Mouse (Mus musculus) olfactory bulb, adult 2 months (tissue): ENCODE measurements around the gene Aoc1. TPM values are rescaled to one million over a fixed set of nuclear protein-coding genes. Genes with fewer than 3 reads are reported as not detected.
"Not testable (repeated sequence)": the region's sequence is repeated elsewhere in the genome, so short reads cannot be mapped to it uniquely, and the experiment has no call there.

ENCODE experiments used
- H3K27ac ChIP-seq: fragments of 200-500 bp; 2 replicates; pipeline ENCODE4 v1.5.1; 2012; ENCODE audit warnings: low read depth, low read length; ENCODE audit not compliant: insufficient read depth
- H3K4me1 ChIP-seq: fragments of 200-500 bp; 2 replicates; pipeline ENCODE4 v1.6.1; 2012; ENCODE audit warnings: low read length; ENCODE audit not compliant: control insufficient read depth, insufficient read depth
- H3K4me3 ChIP-seq: fragments of 200-500 bp; 2 replicates; pipeline ENCODE4 v1.5.1; 2012; ENCODE audit warnings: mild to moderate bottlenecking, low read depth, low read length, moderate library complexity; ENCODE audit not compliant: insufficient read depth
- CTCF ChIP-seq: fragments of 200-500 bp; IDR thresholded peaks from 2 replicates; pipeline ENCODE4 v1.5.1; 2012; ENCODE audit warnings: low read depth, mild to moderate bottlenecking, low read length, moderate library complexity; ENCODE audit not compliant: insufficient read depth
- POLR2A ChIP-seq: fragments of 200-500 bp; IDR thresholded peaks from 2 replicates; pipeline ENCODE4 v1.6.1; 2012; ENCODE audit warnings: mild to moderate bottlenecking, low read depth, low read length, moderate library complexity; ENCODE audit not compliant: insufficient read depth
- WGBS: fragments of 180-500 bp; shearing (Covaris S2); methylation state at CpG from one replicate; pipeline ENCODE4 v1.1.7; 2018; 5-methylcytosine and 5-hydroxymethylcytosine counted together
- polyA plus RNA-seq: library from polyadenylated mRNA; stranded (reverse); fragments of >200 nt; gene quantifications from 2 replicates; pipeline ENCODE4 v1.2.4, GENCODE M21; 2012; ENCODE audit warnings: low replicate concordance; ENCODE audit not compliant: missing spikeins, insufficient read depth, insufficient read length

The Aoc1 gene
- polyA plus RNA-seq, 1 experiment, result not detected

- no peak for TF ChIP-seq POLR2A
- TF ChIP-seq CTCF, result no peak
- 0 out of 2 replicates have a peak, but pooled peaks cover 3% of the 10 kb centered on the region for H3K4me1 ChIP-seq
- no peak overlapping the region for H3K27ac ChIP-seq
- WGBS, result 72% methylated on average over 4 of the region's 4 CpGs
- no peak overlapping the region for H3K4me3 ChIP-seq
These were observed 5.5 kb upstream of the Aoc1 start for GRCm38 (mm10) chr6:48867158-48867557.

GRCm38 (mm10) chr6:48869774-48870173 is 2.9 kb upstream of the Aoc1 start:
- WGBS, result 59% methylated on average over 2 of the region's 2 CpGs
- Histone ChIP-seq H3K4me3 (no peak overlapping the region), H3K27ac (no peak overlapping the region), H3K4me1 (0 out of 2 replicates have a peak, but pooled peaks cover 3% of the 10 kb centered on the region)
- TF ChIP-seq POLR2A, result no peak
- TF ChIP-seq CTCF, result no peak

GRCm38 (mm10) chr6:48874576-48874975 is 1.9 kb downstream of the Aoc1 start:
- Histone ChIP-seq H3K4me1 (0 out of 2 replicates have a peak, but pooled peaks cover 3% of the 10 kb centered on the region), H3K27ac (no peak overlapping the region), H3K4me3 (no peak overlapping the region)
- TF ChIP-seq POLR2A (no peak), CTCF (no peak)
- 84% methylated on average over 4 of the region's 4 CpGs for WGBS

GRCm38 (mm10) chr6:48875515-48875914 is 2.8 kb downstream of the Aoc1 start:
- TF ChIP-seq POLR2A (no peak), CTCF (no peak)

GRCm38 (mm10) chr6:48876510-48877135 is 3.9 kb downstream of the Aoc1 start:
- Histone ChIP-seq H3K4me1 (no peaks in the 10 kb centered on the region), H3K4me3 (no peak overlapping the region), H3K27ac (no peak overlapping the region)
- WGBS, result 78% methylated on average over 5 of the region's 5 CpGs
- no peak for TF ChIP-seq CTCF
- TF ChIP-seq POLR2A, result no peak

More at GRCm38 (mm10) chr6:48875515-48875914, 2.8 kb downstream of the Aoc1 start:
- Histone ChIP-seq H3K4me3 (no peak overlapping the region), H3K4me1 (0 out of 2 replicates have a peak, but pooled peaks cover 3% of the 10 kb centered on the region), H3K27ac (no peak overlapping the region)
- WGBS, result 78% methylated on average over 6 of the region's 6 CpGs

GRCm38 (mm10) chr6:48894203-48894602 is 21.5 kb downstream of the Aoc1 start:
- TF ChIP-seq POLR2A (no peak), CTCF (no peak)
- Histone ChIP-seq H3K4me1 (peaks cover 5% of the 10 kb centered on the region; the same call in 1 of the 2 replicates), H3K27ac (no peak overlapping the region), H3K4me3 (no peak overlapping the region)
- 48% methylated on average over 4 of the region's 4 CpGs for WGBS

- H3K4me3 ChIP-seq, result no peak overlapping the region
- peaks cover 5% of the 10 kb centered on the region; the same call in 1 of the 2 replicates for H3K4me1 ChIP-seq
- TF ChIP-seq POLR2A (0 out of 2 replicates have a peak, but pooled peaks have one; percentile 28), CTCF (no peak)
- 85% methylated on average over 8 of the region's 8 CpGs for WGBS
- no peak overlapping the region for H3K27ac ChIP-seq
These were observed 22.5 kb downstream of the Aoc1 start for GRCm38 (mm10) chr6:48894938-48895818.

GRCm38 (mm10) chr6:48895941-48896340 is 23.2 kb downstream of the Aoc1 start:
- H3K27ac ChIP-seq, result no peak overlapping the region
- 68% methylated on average over 5 of the region's 5 CpGs for WGBS
- peaks cover 5% of the 10 kb centered on the region; the same call in 1 of the 2 replicates for H3K4me1 ChIP-seq
- no peak overlapping the region for H3K4me3 ChIP-seq
- TF ChIP-seq CTCF (no peak), POLR2A (no peak)

GRCm38 (mm10) chr6:48896956-48897355 is 24.3 kb downstream of the Aoc1 start:
- H3K27ac ChIP-seq, result no peak overlapping the region
- H3K4me3 ChIP-seq, result no peak overlapping the region
- peaks cover 5% of the 10 kb centered on the region; the same call in 1 of the 2 replicates for H3K4me1 ChIP-seq
- TF ChIP-seq POLR2A (no peak), CTCF (no peak)
- 82% methylated on average over 5 of the region's 5 CpGs for WGBS

GRCm38 (mm10) chr6:48901316-48901715 is 28.6 kb downstream of the Aoc1 start:
- not testable (repeated sequence) for H3K4me3 ChIP-seq, H3K4me1 ChIP-seq, H3K27ac ChIP-seq
- 93% methylated on average over 11 of the region's 11 CpGs for WGBS
